Mouse (Mus musculus) G1E-ER4 (cell line): ENCODE measurements around the gene Pkd2. TPM values are rescaled to one million over a fixed set of nuclear protein-coding genes. Genes with fewer than 3 reads are reported as not detected.

Experiments used
- GATA1 ChIP-seq: IDR thresholded peaks from one replicate; pipeline ENCODE4 v1.8.0; 2012; ENCODE audit warnings: low read length, inconsistent platforms
- polyA plus RNA-seq: library from polyadenylated mRNA; stranded (reverse); fragments of >175 nt; gene quantifications from 2 replicates; pipeline ENCODE4 v1.2.3, GENCODE M21; 2012

The Pkd2 gene
- not detected in 2 replicates for polyA plus RNA-seq

DNA sequence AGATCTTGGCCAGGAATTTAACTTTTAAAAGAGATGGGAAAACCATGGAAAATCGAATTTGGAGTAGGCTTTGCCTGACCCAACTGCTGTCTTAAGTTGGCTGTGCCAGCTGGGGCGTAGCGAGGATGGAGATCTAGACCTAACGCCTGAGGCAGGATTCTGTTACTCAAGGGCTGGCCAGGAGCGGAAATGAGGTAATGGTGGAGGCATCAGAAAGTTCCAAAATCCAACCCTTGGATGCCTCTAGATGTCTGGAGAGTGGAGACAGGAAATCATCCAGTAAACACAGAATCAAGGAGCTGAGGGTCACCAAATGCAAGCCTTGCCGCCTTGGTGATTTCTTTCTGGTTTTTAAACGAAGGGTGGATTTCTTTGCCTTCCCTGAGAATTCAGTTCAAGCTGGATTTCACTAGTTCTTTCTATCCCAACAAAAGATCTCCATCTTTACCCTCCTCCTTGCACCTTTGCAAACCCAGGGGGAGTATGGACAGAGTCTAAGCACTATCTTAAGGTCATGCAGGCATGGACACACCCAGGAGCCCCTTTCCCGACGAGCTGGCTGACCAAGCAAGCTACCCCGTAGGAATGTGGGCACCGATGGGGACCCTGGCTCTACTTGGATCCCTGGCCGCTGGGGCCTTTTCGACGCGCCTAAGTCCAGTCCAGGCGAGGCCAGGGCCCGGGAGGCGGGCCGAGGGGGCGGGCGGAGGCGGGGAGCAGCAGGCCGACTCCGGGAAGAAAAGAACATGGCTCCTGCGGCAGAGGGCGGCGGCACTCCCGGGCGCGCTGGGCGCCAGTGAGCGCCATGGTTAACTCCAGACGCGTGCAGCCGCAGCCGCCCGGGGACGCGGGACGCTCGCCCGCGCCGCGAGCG is at the start of gene Pkd2:
Pkd2 (plus strand) TSS at position 619 of the 874 bp plus-strand sequence.
- TF ChIP-seq GATA1 = no peak

DNA sequence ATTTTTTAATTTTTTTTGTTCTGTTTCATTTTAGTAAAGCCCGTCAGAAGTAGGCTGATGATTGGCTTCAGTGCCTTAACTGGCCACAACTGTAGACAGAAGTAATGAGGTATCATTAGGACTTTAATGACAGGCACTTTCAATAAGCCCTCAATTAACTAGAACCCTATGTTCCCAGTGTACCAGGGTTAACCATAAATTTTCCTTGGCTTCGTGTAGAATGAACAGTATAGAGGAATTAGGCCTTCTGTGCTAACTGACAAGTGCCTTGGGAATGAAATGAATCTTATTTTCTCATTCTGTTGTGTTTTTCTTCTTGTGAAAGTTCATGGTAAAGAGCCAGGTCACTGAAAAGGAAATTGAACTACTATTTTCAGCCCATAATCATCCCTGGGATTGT is 43.3 kb upstream of the Pkd2 start:
- TF ChIP-seq GATA1 = no peak

DNA sequence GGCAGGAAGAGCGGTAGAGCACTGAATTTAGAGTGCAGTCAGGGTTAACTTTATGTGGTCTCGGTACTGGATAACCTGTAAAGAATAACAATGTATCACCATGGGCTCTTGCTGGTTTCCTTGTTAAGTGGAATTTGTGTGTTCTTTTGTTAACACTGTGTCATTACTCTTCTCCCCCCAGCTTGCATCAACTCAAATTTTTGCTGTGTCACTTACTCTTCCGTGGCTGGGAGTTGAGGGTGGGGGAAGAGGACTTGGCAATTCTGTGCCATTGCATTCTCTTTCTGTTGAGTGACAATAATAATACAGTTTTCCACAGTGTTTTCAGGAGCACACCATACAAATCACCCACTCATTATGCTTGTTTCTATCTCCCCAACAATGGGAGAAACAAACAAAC is 42.2 kb upstream of the Pkd2 start:
- no peak for TF ChIP-seq GATA1

GRCm38 (mm10) chr5:104417721-104418120 is 41.5 kb upstream of the Pkd2 start:
- no peak for TF ChIP-seq GATA1

DNA sequence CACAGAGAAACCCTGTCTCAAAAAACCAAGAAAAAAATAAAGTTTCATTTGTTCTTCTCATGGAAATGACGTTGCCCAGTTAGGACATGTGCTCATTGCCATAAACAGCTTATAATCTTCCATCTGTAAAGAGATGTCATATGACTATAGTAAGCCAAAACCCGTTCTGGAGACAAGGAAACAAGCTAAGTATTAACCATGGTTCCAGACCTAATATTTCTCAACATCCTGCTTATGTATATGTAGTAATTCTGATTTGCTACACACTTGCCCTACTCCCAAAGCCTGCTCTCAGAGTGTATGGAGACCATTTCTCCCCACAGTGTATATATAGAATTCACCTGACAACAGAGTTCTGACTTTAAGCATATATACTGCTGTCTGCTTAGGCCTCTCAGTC is 37.2 kb upstream of the Pkd2 start:
- TF ChIP-seq GATA1 = no peak

GRCm38 (mm10) chr5:104423861-104424260 is 35.4 kb upstream of the Pkd2 start:
- no peak for TF ChIP-seq GATA1

GRCm38 (mm10) chr5:104425949-104426348 is 33.3 kb upstream of the Pkd2 start:
- no peak for TF ChIP-seq GATA1

GRCm38 (mm10) chr5:104432886-104433285 is 26.4 kb upstream of the Pkd2 start:
- no peak for TF ChIP-seq GATA1

DNA sequence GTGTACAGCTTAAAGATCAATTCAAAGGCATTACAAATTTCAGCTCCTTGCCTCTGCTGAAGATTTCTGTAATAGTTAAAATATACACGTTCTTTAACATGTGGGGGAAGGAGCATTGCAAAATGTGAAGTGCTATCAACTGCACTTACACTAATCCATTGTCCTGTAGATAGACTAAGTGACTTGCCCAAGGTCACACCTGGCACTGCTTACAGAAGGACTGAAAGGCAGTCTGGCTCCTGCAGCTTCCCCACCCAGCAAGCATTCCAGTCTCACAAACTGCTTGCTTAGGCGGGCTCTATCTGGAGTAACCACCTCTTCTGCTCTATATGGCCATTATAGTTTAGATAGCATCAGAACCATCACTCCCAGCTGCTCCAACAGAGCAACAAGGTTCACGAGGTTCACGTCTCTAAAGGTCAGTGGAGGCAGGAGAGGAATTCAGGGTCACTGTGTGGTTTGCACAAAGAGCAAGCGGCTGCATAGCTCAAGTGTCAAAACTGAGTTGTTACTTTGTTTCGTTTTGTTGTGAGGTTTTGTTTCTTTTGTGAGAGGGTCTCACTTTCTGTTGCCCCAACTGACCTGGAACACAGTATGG is 25.2 kb upstream of the Pkd2 start:
- no peak for TF ChIP-seq GATA1

DNA sequence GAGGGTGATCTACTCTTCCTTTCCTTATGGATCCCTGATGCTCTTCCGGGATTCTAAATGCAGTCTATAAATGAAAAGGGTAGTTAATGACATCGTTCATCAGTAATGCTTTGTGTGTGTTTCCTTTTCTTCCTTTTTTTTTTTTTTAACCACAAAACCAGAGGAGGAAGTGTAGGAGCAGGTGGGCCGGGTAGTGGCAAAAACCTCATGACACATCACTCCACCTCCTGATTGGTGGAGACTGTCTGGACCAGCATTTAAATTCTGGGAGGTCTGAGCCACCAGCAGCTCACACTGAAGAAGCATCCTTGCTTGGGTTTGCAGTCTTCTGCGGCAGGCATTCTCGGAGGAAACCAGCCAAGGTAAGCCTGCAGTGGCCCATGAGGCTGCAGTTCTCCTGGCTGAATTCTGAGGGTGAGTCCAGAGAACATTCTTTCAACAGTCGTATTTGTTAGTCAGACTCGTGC is 24.4 kb upstream of the Pkd2 start, which contains the start of gene Spp1:
Spp1 (plus strand) TSS at position 284 of the 467 bp plus-strand sequence.
- no peak for TF ChIP-seq GATA1

- no peak for TF ChIP-seq GATA1
These were observed 22.7 kb upstream of the Pkd2 start for GRCm38 (mm10) chr5:104436406-104437076.

GRCm38 (mm10) chr5:104442396-104442795 is 16.9 kb upstream of the Pkd2 start:
- TF ChIP-seq GATA1 = no peak

GRCm38 (mm10) chr5:104442850-104443249 is 16.4 kb upstream of the Pkd2 start:
- no peak for TF ChIP-seq GATA1

- TF ChIP-seq GATA1 = no peak
These were observed 13.1 kb upstream of the Pkd2 start for GRCm38 (mm10) chr5:104446156-104446555.

- no peak for TF ChIP-seq GATA1
These were observed 9.8 kb upstream of the Pkd2 start for GRCm38 (mm10) chr5:104449491-104449890.

- no peak for TF ChIP-seq GATA1
These were observed 6.2 kb upstream of the Pkd2 start for GRCm38 (mm10) chr5:104453075-104453474.
